Comparison of ENCODE assay signal across 19 mouse cellular contexts in genomic region chr2:152906274-152907037, GRCm38 (mm10). TPM values are rescaled to one million over a fixed set of nuclear protein-coding genes. Genes with fewer than 3 reads are reported as not detected.
DNase-seq lines count a peak whose midpoint lies in the region; ATAC-seq and TF ChIP-seq lines count a peak whose summit lies in the region.
"Had no signal": no experiment of that assay in that cellular context is flagged by ENCODE, and none has a peak within 500 bp of the region (broad histone marks: within the 10 kb centered on the region; RNA-seq: fewer than 3 reads in every experiment).

No protein-coding gene starts in this region.

- no peak for DNase-seq in heart, adult 2 months
- DNase-seq in heart, adult 8-10 months (ENCODE audit: low spot score): no peak
- DNase-seq in lung, postnatal 0 days (ENCODE audit: low spot score): no peak
- DNase-seq in NIH3T3 (ENCODE audit: low read depth) (peak; percentile 10), liver (no peak)
- DNase-seq in right cerebral cortex, postnatal 25 days: no peak
- DNase-seq: adrenal gland, adult 8-10 months; liver, embryonic 13.5 days; right cerebral cortex, adult 18-20 months; thymus, postnatal 36 days had no signal

- TF ChIP-seq POLR2A in heart, adult 2 months (IDR thresholded peaks at IDR 0.05; ENCODE audit: insufficient read depth, low read depth, low read length): no peak

- TF ChIP-seq EP300 in heart, adult 2 months (IDR thresholded peaks at IDR 0.05; ENCODE audit: insufficient read depth, low read depth, low read length): no peak
- TF ChIP-seq EP300 in lung, postnatal 0 days (IDR thresholded peaks at IDR 0.05): no peak

- no peak for TF ChIP-seq CTCF in heart, adult 2 months (IDR thresholded peaks at IDR 0.05)
- TF ChIP-seq CTCF in lung, postnatal 0 days (IDR thresholded peaks at IDR 0.05): no peak

- H3K79me2 ChIP-seq in heart, adult 2 months (replicated peaks; ENCODE audit: control insufficient read depth, insufficient read depth, low read length): no peaks in the 10 kb centered on the region

- no peak overlapping the region for H3K4me2 ChIP-seq in lung, embryonic 16.5 days (ENCODE audit: low read depth, low read length)
- H3K4me2 ChIP-seq in lung, postnatal 0 days (replicated peaks; ENCODE audit: low read depth, low read length): no peak overlapping the region
- H3K4me2 ChIP-seq: liver, embryonic 13.5 days; midbrain, embryonic 15.5 days; neural tube, embryonic 13.5 days had no signal

- H3K4me1 ChIP-seq in heart, adult 2 months (ENCODE audit: control insufficient read depth, insufficient read depth, low read length): peaks cover 7% of the 10 kb centered on the region
- peaks cover 16% of the 10 kb centered on the region for H3K4me1 ChIP-seq in lung, embryonic 16.5 days (replicated peaks; ENCODE audit: control insufficient read depth, insufficient read depth, low read length)
- H3K4me1 ChIP-seq in lung, postnatal 0 days (ENCODE audit: insufficient read depth, low read depth, low read length): no peaks in the 10 kb centered on the region

- H3K4me3 ChIP-seq in heart, adult 2 months: no peak overlapping the region
- H3K4me3 ChIP-seq in lung, embryonic 16.5 days (ENCODE audit: low read length): no peak overlapping the region
- no peak overlapping the region for H3K4me3 ChIP-seq in lung, postnatal 0 days (ENCODE audit: low read depth, low read length)
- H3K4me3 ChIP-seq: liver, embryonic 13.5 days; midbrain, embryonic 15.5 days; neural tube, embryonic 13.5 days had no signal

- no peaks in the 10 kb centered on the region for H3K27me3 ChIP-seq in heart, adult 2 months (ENCODE audit: control insufficient read depth, insufficient read depth, low read length)
- H3K27me3 ChIP-seq in lung, embryonic 16.5 days (ENCODE audit: control insufficient read depth, insufficient read depth, low read depth, low read length): peaks cover 5% of the 10 kb centered on the region; the same call in 1 of the 2 replicates
- H3K27me3 ChIP-seq in lung, postnatal 0 days (replicated peaks; ENCODE audit: insufficient read depth, low read length): peaks cover 2% of the 10 kb centered on the region; the same call in 1 of the 2 replicates

- ATAC-seq in lung, embryonic 16.5 days (ENCODE audit: low read depth): peak; percentile 29; the same call in 1 of the 2 replicates
- ATAC-seq in lung, postnatal 0 days: no peak
- ATAC-seq in inflammation-experienced regulatory T-cells, adult 6 months: peak; percentile 53
- ATAC-seq: midbrain, embryonic 15.5 days had no signal

- no peaks in the 10 kb centered on the region for H3K36me3 ChIP-seq in heart, adult 2 months (ENCODE audit: control insufficient read depth, insufficient read depth, low read length)
- H3K36me3 ChIP-seq in lung, embryonic 16.5 days (ENCODE audit: control insufficient read depth, insufficient read depth, low read length): no peaks in the 10 kb centered on the region
- H3K36me3 ChIP-seq in lung, postnatal 0 days (ENCODE audit: insufficient read depth, low read length): no peaks in the 10 kb centered on the region
- H3K36me3 ChIP-seq: liver, embryonic 13.5 days; midbrain, embryonic 15.5 days; neural tube, embryonic 13.5 days had no signal

- intact Hi-C loops in heart, adult 2 months (cut with DNase I): loop anchor here (5.0 kb wide), 1 partner anchor 36 kb away; no protein-coding TSS in a partner anchor

- no peaks in the 10 kb centered on the region for H3K9me3 ChIP-seq in lung, embryonic 16.5 days (ENCODE audit: control insufficient read depth, low read length)
- H3K9me3 ChIP-seq in lung, postnatal 0 days (ENCODE audit: low read length): no peaks in the 10 kb centered on the region
- H3K9me3 ChIP-seq: liver, embryonic 13.5 days; midbrain, embryonic 15.5 days; neural tube, embryonic 13.5 days had no signal

- H3K27ac ChIP-seq in heart, adult 2 months: peak overlapping the region; percentile 82
- no peak overlapping the region for H3K27ac ChIP-seq in lung, embryonic 16.5 days (ENCODE audit: low read length)
- no peak overlapping the region for H3K27ac ChIP-seq in lung, postnatal 0 days (ENCODE audit: low read length)
- H3K27ac ChIP-seq: kidney, postnatal 0 days; liver, embryonic 13.5 days; macrophage; midbrain, embryonic 15.5 days; neural tube, embryonic 13.5 days had no signal

- 52% methylated on average over 9 of the region's 9 CpGs for WGBS in heart, adult 2 months
- 46% methylated on average over 9 of the region's 9 CpGs for WGBS in lung, embryonic 16.5 days
- WGBS in lung, postnatal 0 days: 47% methylated on average over 9 of the region's 9 CpGs

- H3K9ac ChIP-seq in heart, adult 2 months (ENCODE audit: low read depth, low read length): no peak overlapping the region
- no peak overlapping the region for H3K9ac ChIP-seq in lung, embryonic 16.5 days (ENCODE audit: low read length)
- H3K9ac ChIP-seq in lung, postnatal 0 days (replicated peaks; ENCODE audit: low read depth): no peak overlapping the region
- H3K9ac ChIP-seq: liver, embryonic 13.5 days; midbrain, embryonic 15.5 days; neural tube, embryonic 13.5 days had no signal

RNA-seq across cellular contexts. Expression of gene Mylk2, which starts 4.7 kb away (rescaled TPM):
- under 1 TPM; 0.08 to 0.09 TPM for total RNA-seq in heart, adult 2 months (2021)
- polyA plus RNA-seq in heart, adult 2 months (2012; rRNA removed): 0.18 and 0.29 TPM in 2 replicates
- total RNA-seq in heart, adult 8-10 months (2022): under 1 TPM; 0.17 to 0.44 (median 0.31) TPM
- 0.16 and 0.43 TPM in 2 replicates for polyA plus RNA-seq in lung, embryonic 16.5 days (2015; fragmentation: Nextera tagmentation; extraction: Ambion mirVana)
- polyA plus RNA-seq in lung, postnatal 0 days (2015; fragmentation: Nextera tagmentation; extraction: Ambion mirVana): 0.04 TPM in 1 of 2 replicates, not detected in the other
- not detected for polyA plus RNA-seq in inflammation-experienced regulatory T-cells, adult 6 months (2017; shearing (Covaris generic))
- total RNA-seq: hematopoietic stem cell, adult 5-6 weeks; left cerebral cortex, postnatal 25 days had no signal
- polyA plus RNA-seq: liver, embryonic 13.5 days; macrophage; midbrain, embryonic 15.5 days; neural tube, embryonic 13.5 days had no signal

RNA-seq across cellular contexts. Expression of gene Foxs1, which starts 26.6 kb away (rescaled TPM):
- 1 to 10 TPM; 1.7 to 3.5 TPM for total RNA-seq in heart, adult 2 months (2021)
- 9.0 and 10.5 TPM in 2 replicates for polyA plus RNA-seq in heart, adult 2 months (2012; rRNA removed)
- 1 to 10 TPM; 1.6 to 2.7 (median 2.1) TPM for total RNA-seq in heart, adult 8-10 months (2022)
- polyA plus RNA-seq in lung, embryonic 16.5 days (2015; fragmentation: Nextera tagmentation; extraction: Ambion mirVana): 9.1 and 9.3 TPM in 2 replicates
- polyA plus RNA-seq in lung, postnatal 0 days (2015; fragmentation: Nextera tagmentation; extraction: Ambion mirVana): 11.0 and 13.2 TPM in 2 replicates
- polyA plus RNA-seq in inflammation-experienced regulatory T-cells, adult 6 months (2017; shearing (Covaris generic)): not detected
- total RNA-seq: hematopoietic stem cell, adult 5-6 weeks had no signal
- polyA plus RNA-seq: macrophage had no signal

RNA-seq across cellular contexts. Expression of gene Dusp15, which starts 45.0 kb away (rescaled TPM):
- not detected for total RNA-seq in heart, adult 2 months (2021)
- polyA plus RNA-seq in heart, adult 2 months (2012; rRNA removed): 0.25 and 0.26 TPM in 2 replicates
- not detected for total RNA-seq in heart, adult 8-10 months (2022)
- polyA plus RNA-seq in lung, embryonic 16.5 days (2015; fragmentation: Nextera tagmentation; extraction: Ambion mirVana): 0.14 TPM in 1 of 2 replicates, not detected in the other
- not detected in 2 replicates for polyA plus RNA-seq in lung, postnatal 0 days (2015; fragmentation: Nextera tagmentation; extraction: Ambion mirVana)
- polyA plus RNA-seq in inflammation-experienced regulatory T-cells, adult 6 months (2017; shearing (Covaris generic)): not detected
- total RNA-seq: hematopoietic stem cell, adult 5-6 weeks had no signal
- polyA plus RNA-seq: liver, embryonic 13.5 days; macrophage had no signal

RNA-seq across cellular contexts. Expression of gene Ttll9, which starts 55.8 kb away (rescaled TPM):
- not detected for total RNA-seq in heart, adult 2 months (2021)
- polyA plus RNA-seq in heart, adult 2 months (2012; rRNA removed): 0.61 TPM in 1 of 2 replicates, not detected in the other
- total RNA-seq in heart, adult 8-10 months (2022): not detected
- polyA plus RNA-seq in lung, embryonic 16.5 days (2015; fragmentation: Nextera tagmentation; extraction: Ambion mirVana): 1.5 and 2.5 TPM in 2 replicates
- 1.1 and 1.8 TPM in 2 replicates for polyA plus RNA-seq in lung, postnatal 0 days (2015; fragmentation: Nextera tagmentation; extraction: Ambion mirVana)
- 1 to 10 TPM in 2 of 3 experiments, under 1 TPM in 1; 0.92 to 1.6 (median 1.0) TPM for polyA plus RNA-seq in inflammation-experienced regulatory T-cells, adult 6 months (2017; shearing (Covaris generic))
- total RNA-seq: gastrocnemius, postnatal 10 days; hematopoietic stem cell, adult 5-6 weeks had no signal
- polyA plus RNA-seq: macrophage had no signal

RNA-seq across cellular contexts. Expression of gene Tpx2, which starts 58.7 kb away (rescaled TPM):
- total RNA-seq in heart, adult 2 months (2021): 1 to 10 TPM in 1 of 2 experiments, under 1 TPM in 1; 0.75 to 1.1 TPM
- polyA plus RNA-seq in heart, adult 2 months (2012; rRNA removed): 0.18 and 0.50 TPM in 2 replicates
- total RNA-seq in heart, adult 8-10 months (2022): 1 to 10 TPM in 2 of 4 experiments, under 1 TPM in 2; 0.65 to 1.4 (median 0.91) TPM
- polyA plus RNA-seq in lung, embryonic 16.5 days (2015; fragmentation: Nextera tagmentation; extraction: Ambion mirVana): 85.8 and 101 TPM in 2 replicates
- polyA plus RNA-seq in lung, postnatal 0 days (2015; fragmentation: Nextera tagmentation; extraction: Ambion mirVana): 3.1 and 5.7 TPM in 2 replicates
- polyA plus RNA-seq in inflammation-experienced regulatory T-cells, adult 6 months (2017; shearing (Covaris generic)): 10 to 100 TPM in 1 of 3 experiments, 1 to 10 TPM in 2; 5.3 to 56.1 (median 5.7) TPM
